Mouse (Mus musculus) heart, adult 11 months (tissue): ENCODE results near the gene Gm10518.
A peak's percentile ranks its signal among the peaks of the same experiment; 100 is the strongest.

Experiments used
- DNase-seq: peaks from one replicate; pipeline ENCODE4 v3.0.0; 2022

Gm10518 gene

DNA sequence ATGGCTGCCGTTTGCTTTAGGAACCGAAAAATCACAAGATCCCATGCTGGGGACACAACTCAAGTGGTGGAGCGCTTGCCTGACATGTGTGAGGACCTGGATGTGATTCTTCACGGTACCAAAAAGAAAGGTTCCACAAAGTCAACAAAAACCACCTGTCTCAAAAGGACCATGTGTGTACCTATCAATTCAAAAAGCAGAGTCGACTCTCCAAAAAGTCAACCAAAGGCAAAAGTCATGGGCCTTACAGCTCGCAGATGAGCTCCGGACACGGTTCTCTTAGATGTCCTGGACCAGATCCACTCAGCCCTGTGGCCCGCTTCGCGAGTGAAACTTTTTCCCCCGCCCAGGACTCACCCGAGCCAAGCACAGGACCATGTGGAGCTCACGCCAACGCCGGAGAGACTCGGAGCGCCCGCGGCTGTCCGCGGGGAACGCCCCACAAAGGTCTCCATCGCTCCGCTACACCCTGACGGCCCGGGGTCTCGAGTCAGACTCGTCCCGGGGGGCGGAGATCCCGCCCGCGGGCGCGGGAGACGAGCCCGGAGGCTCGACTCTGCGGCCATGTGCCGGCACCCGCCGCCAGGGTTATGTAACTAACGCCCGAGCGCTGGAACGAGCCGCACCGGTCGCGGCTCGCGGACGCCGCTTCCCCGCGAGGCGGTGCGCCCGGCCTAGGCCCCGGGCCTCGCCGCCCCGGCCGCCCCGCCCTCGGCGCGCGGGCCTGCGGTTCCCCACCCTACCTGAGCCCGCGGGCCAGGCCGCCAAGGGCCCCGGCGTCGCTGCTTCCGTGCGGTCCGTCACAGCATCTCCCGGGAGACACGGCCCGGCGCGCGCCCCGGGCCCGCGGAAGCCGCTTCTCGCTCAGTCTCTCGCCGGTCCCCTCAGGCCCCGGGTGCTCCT lies at the start of gene Gm10518:
Gm10518 (plus strand) TSS at position 767 of the 903 bp plus-strand sequence.
- peak; percentile 98 for DNase-seq

- peak; percentile 29 for DNase-seq
Measured at GRCm38 (mm10) chr1:179756477-179756876, 46.7 kb upstream of the Gm10518 start.

DNA sequence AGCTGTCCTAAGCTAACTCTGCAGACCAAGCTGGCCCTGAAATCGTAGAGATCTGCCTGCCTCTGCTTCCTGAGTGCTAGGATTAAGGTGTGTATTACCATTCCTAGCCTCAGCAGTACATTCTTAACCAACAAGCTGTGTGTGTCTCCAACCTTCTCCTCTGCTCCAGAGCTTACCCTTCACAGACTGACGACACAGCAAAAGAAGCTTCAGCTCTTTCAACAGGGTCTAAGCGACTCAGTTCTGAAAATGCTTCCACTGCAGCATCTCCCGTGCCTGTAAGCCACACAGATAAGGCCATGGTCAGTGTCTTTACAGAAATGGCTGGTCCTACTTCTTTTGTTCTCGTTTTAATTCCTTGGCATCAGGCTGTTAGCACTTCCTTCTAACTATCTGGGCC lies 43.1 kb upstream of the Gm10518 start:
- DNase-seq: peak; percentile 70

GRCm38 (mm10) chr1:179760553-179760952 lies 42.6 kb upstream of the Gm10518 start:
- DNase-seq: peak; percentile 25

- DNase-seq: peak; percentile 78
Measured at GRCm38 (mm10) chr1:179776831-179777230, 26.3 kb upstream of the Gm10518 start.

GRCm38 (mm10) chr1:179784098-179784497 lies 19.1 kb upstream of the Gm10518 start:
- DNase-seq: peak; percentile 9

DNA sequence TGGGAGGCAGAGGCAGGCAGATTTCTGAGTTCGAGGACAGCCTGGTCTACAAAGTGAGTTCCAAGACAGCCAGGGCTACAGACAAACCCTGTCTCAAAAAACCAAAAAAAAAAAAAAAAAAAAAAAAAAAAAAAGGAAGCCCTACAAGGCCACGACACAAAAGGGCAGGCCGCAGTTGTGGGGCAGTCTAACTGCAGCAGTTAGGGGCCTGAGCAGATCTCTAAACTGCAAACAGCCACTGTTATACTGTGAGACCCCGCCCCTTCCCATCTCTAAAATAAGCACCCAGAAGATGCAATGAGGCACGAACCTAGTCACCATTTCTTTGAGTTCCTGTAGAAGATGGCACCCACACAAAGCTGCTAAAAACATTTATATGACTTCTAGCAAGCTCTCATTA lies 17.7 kb upstream of the Gm10518 start:
- DNase-seq: peak; percentile 31

- DNase-seq: peak; percentile 11
Measured at GRCm38 (mm10) chr1:179787281-179787680, 15.9 kb upstream of the Gm10518 start.

GRCm38 (mm10) chr1:179798794-179799193 lies 4.4 kb upstream of the Gm10518 start:
- DNase-seq: no peak

GRCm38 (mm10) chr1:179803513-179804139 lies 450 bp downstream of the Gm10518 start, which contains the start of gene Ahctf1:
TSS of gene Ahctf1 (minus strand) at chr1:179803680.
- peak; percentile 100 for DNase-seq

DNA sequence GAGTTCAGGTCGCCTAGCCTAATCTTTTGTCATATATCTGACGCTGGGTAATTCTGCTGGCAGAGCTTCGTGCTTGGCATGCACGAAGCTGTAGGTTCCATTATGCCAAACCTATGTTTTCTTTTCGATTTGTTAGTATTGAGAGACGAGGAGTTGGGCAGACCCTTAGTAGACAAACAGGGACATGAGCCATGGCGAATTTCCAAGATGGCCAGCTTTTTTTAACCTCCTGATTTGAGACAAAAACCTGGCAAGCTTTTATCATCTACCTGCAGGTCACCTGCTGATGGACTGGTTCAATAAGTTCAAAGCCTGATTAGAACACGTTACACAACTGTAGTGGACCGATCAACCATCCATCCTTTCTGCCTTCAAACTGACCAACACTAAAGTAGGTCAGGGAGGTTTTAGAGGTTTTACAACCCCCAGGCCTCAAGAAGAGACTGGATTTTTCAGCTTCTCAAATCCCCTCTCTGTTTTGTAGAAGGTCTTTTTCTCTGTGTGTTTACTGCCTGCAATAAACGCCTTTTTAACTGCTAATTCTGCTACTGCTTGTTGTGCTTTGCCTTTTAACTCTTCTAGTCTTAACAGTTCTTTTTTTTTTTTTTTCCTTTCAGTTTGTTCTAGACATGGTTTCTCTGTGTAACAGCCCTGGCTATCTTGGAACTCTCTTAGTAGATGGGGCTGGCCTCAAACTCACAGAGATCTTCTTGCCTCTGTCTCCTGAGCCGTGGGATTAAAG lies 1.1 kb downstream of the Gm10518 start:
- DNase-seq: no peak

GRCm38 (mm10) chr1:179805751-179806150 lies 2.6 kb downstream of the Gm10518 start:
- DNase-seq: no peak

DNA sequence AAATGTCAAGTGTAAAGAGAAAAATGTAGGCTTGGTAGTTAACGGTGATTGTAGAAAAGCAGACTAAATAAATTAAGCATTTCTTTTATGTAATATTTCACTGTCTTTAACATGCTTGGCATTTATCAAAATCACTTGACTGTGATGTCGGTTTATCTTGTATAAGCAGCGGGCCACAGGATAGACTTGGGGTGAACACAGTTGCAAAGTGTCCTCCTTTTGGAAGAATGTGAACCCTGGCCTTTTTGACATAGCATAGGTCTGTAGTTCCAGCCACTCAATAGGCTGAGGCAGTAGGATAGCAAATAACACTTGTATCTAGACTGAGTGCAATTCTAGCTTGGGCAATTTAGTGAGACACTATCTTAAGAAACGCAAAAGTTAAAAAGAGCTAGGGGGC lies 4.3 kb downstream of the Gm10518 start:
- no peak for DNase-seq

DNA sequence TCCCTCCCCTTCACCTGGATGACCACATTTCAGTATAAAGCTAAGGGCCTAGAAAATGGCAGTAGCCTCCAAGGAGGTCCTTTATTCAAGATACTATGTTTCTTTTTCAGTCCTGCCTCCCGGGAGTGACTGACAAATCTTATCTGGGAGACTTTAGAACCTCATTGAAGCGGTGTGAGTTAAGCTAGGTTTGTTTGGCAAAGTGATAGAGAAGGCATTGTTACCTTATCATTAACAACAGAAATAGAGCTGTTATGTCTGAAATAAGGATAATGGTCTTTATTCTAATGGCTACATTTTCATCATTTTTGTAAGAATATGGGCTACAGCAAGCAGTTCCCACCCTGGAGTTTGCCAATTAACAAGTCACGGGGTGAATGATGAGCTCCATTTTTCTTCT lies 5.1 kb downstream of the Gm10518 start:
- DNase-seq: no peak

DNA sequence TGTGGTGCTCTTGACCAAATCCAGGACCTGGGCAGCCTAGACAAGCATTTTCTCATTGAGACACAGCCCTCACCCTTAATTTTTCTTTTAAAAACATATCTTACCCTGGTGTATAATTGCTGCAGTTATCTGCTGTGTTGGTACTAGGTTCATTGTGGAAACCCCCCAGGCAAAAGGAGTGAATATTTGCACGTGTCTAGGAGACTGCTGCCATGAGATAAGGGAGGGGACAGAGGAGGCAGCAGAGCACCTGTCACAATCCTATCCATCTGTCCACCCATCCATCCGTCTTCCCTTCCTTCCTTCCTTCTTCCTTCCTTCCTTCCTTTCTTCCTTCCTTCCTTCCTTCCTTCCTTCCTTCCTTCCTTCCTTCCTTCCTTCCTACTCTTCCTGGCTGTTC lies 10.2 kb downstream of the Gm10518 start:
- no peak for DNase-seq

- DNase-seq: peak; percentile 56
Measured at GRCm38 (mm10) chr1:179814616-179815015, 11.4 kb downstream of the Gm10518 start.

DNA sequence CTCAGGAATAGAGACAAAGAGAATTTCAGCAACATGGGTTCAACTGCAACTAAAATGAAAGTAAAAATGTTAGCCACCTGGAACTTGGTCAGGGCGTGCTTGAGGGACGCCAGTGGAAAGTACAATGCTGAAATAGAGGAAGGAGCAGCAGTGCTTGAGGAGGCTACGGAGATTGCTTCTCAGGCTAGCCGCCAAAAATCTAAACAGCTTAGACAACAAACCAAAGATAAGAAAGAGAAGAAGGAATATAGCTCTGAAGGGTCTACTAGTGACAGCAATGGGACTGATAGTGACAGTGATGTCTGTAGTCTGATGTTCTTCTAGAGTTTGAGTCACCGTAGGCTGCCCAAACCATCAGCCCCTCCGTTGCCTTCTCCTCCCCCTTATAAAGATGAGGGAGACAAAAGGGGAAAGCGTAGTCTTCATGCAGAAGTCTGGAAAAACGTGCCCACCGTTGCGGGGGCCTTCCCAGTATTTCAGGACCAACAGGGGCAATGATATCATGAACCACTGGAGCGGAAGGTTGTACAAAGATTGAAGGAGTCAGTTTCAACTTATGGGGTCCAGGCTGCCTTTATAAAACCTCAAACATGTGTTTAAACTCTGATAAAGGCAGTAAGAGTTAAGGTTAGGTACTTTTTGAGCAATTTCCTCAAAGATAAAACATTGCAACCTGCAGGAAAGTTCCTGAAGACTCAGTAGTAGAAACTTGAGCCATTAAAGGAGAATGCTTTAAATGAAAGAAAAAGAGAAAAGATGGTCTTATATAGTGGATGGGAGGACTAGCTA lies 15.5 kb downstream of the Gm10518 start:
- DNase-seq: peak; percentile 31

GRCm38 (mm10) chr1:179824549-179824948 lies 21.4 kb downstream of the Gm10518 start:
- DNase-seq: peak; percentile 78

DNA sequence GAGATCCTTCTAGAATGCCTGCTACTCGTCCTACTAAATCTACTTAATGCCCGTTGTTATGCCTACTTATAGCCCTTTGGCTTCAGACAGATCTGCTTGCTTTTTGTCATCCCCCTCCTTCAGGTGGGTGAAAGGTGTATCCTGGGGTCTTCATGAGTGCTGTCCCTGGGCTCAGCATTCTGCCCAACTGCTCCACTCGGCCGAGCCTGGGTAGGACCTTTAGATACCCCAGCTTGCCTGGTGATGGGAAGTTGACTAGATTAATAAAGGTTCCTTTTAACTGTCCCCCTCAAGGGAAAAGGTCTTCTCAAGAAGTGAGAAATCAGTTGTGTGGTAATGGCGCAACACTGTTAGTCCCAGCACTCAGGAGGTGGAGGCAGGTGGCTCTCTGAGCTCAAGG lies 24.9 kb downstream of the Gm10518 start:
- peak; percentile 55 for DNase-seq

DNA sequence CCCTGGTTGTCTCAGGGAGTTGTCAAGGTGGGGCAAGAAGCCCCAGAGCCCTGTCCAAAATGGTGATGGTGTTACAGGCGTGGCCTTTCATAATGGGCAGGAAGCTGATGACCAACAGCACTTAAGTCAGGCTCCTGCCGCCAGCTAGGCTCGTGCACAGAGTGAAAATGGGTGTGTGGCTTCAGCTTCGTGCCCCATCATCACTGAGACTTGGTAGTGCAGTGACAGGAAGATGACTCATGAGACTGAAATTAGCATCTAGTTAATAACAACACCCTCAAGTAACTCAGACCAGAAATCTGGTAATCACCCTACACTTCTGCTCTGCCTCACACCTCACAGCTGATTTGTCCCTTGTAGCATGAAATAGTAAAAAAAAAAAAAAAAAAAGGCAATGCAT lies 25.7 kb downstream of the Gm10518 start:
- DNase-seq: peak; percentile 79

DNA sequence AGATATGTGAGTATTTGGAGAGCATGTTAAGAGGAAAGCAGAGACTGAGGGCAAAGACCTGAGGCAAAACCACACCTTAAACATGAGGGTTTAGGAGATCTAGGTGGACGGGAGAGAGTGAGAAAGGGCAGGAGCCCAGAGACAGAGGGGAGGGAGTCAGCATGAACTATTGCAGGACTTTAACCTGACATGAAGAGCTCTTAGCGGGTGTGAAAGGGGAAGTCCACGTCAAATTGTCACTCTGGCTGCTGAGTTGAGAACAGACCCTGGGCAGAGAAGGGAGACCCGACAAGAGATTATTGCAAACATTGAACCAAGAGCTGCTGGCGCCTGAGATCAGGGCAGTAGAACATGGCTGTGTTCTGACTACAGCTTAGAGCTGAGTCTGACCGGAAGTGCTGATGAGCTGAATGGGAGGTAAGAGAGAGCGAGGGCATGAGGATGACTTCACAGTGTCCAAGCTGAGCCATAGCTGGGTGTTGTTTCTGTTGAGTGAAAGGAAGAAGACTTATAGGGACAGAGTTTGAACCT lies 29.6 kb downstream of the Gm10518 start:
- DNase-seq: peak; percentile 78

DNA sequence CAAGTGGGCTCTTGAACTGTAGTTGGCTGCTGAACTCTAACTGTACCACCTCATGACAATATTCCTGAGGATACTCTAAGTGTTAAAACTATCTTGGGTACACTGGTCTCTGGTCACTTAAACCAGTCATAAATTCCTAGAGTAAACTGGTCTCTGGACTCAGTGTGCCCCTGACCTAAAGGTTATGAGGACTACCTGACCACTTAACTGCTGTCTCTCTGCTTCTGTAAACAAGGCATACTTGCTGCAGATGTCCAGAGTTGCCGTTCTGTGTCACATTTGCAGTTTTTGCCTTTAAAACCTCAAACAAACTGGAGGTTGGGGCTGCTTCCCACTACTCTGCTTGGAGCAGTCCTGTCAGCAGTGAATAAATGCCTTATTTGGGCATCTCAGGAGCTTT lies 30.4 kb downstream of the Gm10518 start:
- peak; percentile 34 for DNase-seq
